Mouse (Mus musculus) layer of hippocampus, adult 9-10 months (tissue): ENCODE data around the gene Radil.

ENCODE experiments used
- DNase-seq: peaks from one replicate; pipeline ENCODE4 v3.0.0; 2022; ENCODE audit warnings: low spot score

Gene Radil

DNA sequence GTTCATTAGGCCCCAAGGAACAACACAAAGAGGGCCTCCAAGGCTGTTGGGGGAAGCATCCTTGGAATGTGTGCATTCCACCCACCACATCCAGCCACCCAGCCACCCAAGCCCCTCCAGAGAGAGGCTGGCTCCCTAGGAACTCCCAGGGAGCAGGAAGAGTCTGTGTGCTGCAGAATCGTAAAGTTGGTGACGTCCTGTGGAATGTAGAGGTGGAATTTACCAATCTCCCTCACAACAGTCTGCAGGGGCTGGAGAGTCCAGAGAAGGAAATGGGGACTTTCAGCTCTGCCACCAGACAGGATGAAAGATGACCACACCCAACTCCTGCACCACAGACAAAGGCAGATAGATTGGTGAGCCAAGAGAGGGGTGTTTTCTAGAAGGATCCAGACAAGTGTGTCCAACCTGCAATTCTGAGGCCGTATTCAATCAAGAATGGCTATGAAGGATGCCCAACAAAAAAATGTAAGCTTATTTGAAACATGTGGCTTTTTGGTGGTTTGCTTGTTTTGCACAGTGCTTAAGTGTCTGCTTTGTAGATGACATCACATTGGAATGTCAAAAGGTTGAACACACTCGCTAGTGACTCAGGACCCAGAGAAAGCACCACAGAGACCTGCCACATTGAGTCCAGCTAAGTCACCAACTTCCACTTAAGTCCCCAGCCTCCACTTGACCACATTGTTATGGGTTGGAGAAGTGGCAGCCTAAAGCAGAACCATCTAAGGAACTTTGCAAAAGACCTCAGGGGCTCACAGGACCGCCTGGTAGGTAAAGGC, 5.7 kb downstream of the Radil start:
- DNase-seq: no peak

DNA sequence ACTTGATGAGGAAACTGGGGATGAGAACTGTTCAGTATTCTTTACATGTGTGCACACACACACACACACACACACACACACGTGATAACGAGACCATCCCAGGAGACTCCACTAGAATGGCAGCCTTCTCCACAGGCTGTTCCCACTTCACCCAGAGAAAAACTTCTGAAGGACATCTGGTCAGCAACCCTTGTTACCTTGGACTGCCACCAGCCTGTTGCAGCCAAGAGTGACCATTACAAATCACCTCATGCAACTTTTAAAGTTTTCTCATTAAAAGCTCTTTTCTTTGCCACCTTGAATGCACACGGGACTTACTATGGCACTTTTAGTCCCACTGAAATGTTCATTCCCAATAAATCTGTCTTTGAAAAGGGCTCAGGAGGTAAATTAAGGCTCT, 13.6 kb downstream of the Radil start:
- DNase-seq: no peak

- DNase-seq: no peak
Measured at GRCm38 (mm10) chr5:142535388-142535787, 15.5 kb downstream of the Radil start.

- DNase-seq: no peak
Measured at GRCm38 (mm10) chr5:142529915-142530314, 21.0 kb downstream of the Radil start, which contains the start of gene Papolb. Gene Papolb (minus strand): TSS chr5:142530076.

GRCm38 (mm10) chr5:142524711-142525464, 26.0 kb downstream of the Radil start:
- no peak for DNase-seq

DNA sequence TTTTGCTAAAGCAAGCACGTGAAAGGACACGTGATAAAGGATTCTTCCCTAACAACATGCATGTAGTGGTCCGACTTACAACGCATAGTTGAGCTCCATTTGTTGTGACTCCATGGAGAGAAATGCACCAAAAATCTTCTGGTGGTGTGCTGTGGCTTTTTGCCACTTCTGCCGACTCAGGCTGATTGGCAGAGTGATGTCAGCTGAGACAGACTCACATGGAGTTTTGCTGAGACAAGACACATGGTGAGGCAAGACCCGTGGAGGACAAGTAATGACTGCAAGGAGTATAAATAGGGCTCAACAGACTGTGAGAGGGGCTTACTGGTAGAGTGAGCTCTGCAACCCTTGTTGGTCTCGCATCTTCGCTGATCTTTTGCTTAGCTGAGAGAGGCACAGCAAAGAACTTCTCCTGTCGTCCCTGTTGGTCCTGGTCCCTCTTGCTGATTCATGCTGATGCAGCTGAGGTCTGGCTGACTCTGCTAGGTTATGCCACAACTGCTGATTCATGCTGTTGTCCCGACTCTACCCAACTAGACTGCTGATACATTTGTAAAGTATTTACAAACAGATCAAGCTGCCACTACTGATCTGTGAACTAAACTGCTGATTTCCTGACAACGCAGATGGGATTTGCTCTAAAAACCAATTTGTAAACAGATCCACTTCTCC, 29.6 kb downstream of the Radil start:
- DNase-seq: no peak

GRCm38 (mm10) chr5:142520360-142520759, 30.5 kb downstream of the Radil start:
- DNase-seq: no peak

DNA sequence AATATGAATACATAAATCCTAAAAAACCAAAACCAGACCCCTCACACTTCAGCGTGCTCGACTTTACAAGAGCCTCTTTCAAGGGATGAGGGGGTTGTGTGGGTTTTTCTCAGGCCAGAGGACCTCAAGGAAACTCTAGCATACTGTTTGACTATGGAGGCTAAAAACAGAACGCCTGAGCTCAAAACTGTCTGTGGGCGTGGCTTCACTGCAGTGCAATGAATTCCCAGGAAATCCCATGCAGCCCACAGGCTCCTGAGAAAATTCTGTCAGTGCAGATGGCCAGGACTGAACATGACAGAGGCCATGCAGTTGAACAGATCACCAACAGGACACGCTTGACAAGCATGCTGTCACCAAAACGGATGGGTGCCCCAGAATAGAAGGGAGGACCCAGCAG, 31.9 kb downstream of the Radil start:
- DNase-seq: no peak

- no peak for DNase-seq
Measured at GRCm38 (mm10) chr5:142512112-142512511, 38.8 kb downstream of the Radil start.

GRCm38 (mm10) chr5:142510061-142510414, 40.9 kb downstream of the Radil start:
- DNase-seq: no peak

GRCm38 (mm10) chr5:142509141-142510060, 41.5 kb downstream of the Radil start:
- no peak for DNase-seq

DNA sequence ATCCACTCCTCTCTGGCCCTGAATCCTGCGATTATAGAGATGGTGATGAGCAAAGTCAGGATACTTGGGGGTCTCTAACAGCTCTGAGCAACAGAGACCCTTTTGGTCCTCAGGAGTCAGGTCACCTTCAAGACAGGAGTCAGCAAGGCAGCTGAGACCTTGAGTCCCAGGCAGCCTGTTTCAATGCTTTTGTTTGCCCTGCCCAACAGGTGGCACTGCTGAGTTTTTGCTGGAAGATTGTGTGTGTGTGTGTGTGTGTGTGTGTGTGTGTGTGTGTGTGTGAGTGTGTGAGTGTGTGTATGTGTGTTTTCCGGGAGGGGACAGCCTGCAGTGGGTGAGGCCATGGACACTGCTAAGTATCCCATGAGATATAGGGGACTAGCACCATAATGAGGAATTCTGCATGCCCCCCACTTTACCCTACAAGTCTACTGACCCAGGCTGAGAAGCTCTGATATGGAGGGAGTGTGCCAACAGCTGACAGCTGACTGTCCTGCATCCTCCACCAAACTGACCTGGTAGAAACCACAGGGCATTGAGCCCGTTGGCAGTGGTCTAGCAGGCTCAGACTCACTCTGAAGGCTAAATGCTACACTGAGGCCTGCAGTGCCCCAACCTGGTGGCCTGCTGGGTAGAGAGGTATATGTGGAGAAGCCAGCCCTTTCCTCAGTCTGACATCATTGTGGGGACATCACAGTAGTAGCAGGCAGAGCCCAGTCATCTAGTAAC, 45.0 kb downstream of the Radil start:
- DNase-seq: no peak

GRCm38 (mm10) chr5:142504175-142504574, 46.7 kb downstream of the Radil start:
- DNase-seq: no peak

GRCm38 (mm10) chr5:142502414-142502813, 48.5 kb downstream of the Radil start:
- DNase-seq: peak; percentile 72

DNA sequence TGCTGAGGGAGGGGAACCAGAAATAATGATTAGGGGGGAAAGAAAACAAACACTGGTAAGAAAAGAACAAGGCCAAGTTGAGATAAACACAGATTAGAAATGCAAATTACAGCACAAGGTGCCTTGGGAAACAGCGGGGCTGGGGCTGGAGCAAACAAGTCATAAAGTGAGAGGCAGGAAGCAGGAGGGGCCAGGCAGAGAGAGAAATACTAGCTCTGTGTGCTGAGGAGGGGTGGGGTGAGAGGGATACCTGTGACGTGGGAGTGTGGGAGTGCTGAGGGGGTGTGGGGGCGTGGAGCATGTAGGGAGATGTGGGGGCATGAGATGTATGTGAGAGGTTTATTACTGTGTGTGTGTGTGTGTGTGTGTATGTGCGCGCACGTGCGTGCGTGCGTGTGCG, 50.0 kb downstream of the Radil start:
- no peak for DNase-seq

- DNase-seq: no peak
Measured at GRCm38 (mm10) chr5:142498964-142499363, 51.9 kb downstream of the Radil start.

- no peak for DNase-seq
Measured at GRCm38 (mm10) chr5:142495321-142496096, 55.4 kb downstream of the Radil start.

DNA sequence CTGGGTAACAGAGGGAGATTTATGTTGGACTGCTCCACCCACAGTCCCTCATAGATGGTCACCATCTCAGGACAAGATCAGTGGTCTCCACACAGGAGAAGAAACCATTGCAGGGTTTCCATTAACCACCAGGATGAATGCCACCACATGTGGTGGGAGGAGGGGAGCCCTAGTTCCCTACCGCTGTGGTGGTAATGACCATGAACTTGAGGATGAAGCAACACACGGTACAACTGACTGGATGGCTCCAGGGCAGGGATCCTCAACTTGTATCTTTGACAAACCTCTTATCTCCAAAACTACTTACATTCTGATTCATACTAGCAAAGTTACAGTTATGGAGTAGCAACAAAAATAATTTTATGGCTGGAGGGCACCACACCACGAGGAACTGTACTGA, 57.6 kb downstream of the Radil start:
- DNase-seq: no peak

- DNase-seq: no peak
Measured at GRCm38 (mm10) chr5:142489955-142490707, 60.8 kb downstream of the Radil start.

GRCm38 (mm10) chr5:142486654-142487053, 64.2 kb downstream of the Radil start:
- no peak for DNase-seq
